Mouse (Mus musculus) midbrain, embryonic 14.5 days (tissue): ENCODE data around the gene Nipal4. TPM values are rescaled to one million over a fixed set of nuclear protein-coding genes. Genes with fewer than 3 reads are reported as not detected.

ENCODE experiments used
- ATAC-seq: fragments of 200-750 bp; cut with Nextera tagmentation; 2 replicates; pipeline ENCODE4 v1.8.0; 2017; ENCODE audit warnings: moderate number of reproducible peaks, moderate library complexity; ENCODE audit not compliant: low FRiP score, low TSS enrichment
- DNase-seq: peaks from one replicate; pipeline ENCODE4 v3.0.0-alpha.2; 2015
- H3K27ac ChIP-seq: fragments of 300-500 bp; sonication (generic); replicated peaks from 2 replicates; pipeline ENCODE4 v1.5.1; 2014; ENCODE audit warnings: mild to moderate bottlenecking, low read depth, low read length, moderate library complexity
- H3K27me3 ChIP-seq: fragments of 300-500 bp; sonication (generic); 2 replicates; pipeline ENCODE4 v1.6.1; 2014; ENCODE audit warnings: low read length, control low read depth, mixed read lengths; ENCODE audit not compliant: control insufficient read depth, insufficient read depth
- H3K36me3 ChIP-seq: fragments of 300-500 bp; sonication (generic); 2 replicates; pipeline ENCODE4 v1.6.1; 2014; ENCODE audit warnings: low read length, control low read depth; ENCODE audit not compliant: control insufficient read depth, insufficient read depth
- H3K4me1 ChIP-seq: fragments of 300-500 bp; sonication (generic); 2 replicates; pipeline ENCODE4 v1.6.1; 2014; ENCODE audit warnings: mild to moderate bottlenecking, antibody characterized with exemption, low read length, control low read depth; ENCODE audit not compliant: control insufficient read depth, insufficient read depth
- H3K4me2 ChIP-seq: fragments of 300-500 bp; sonication (generic); 2 replicates; pipeline ENCODE4 v1.6.1; 2014; ENCODE audit warnings: mild to moderate bottlenecking, low read length, moderate library complexity
- H3K4me3 ChIP-seq: fragments of 300-500 bp; sonication (generic); replicated peaks from 2 replicates; pipeline ENCODE4 v1.5.1; 2014; ENCODE audit warnings: low read depth, low read length
- H3K9ac ChIP-seq: fragments of 300-500 bp; sonication (generic); replicated peaks from 2 replicates; pipeline ENCODE4 v1.6.1; 2014; ENCODE audit warnings: mild to moderate bottlenecking, low read length, moderate library complexity
- H3K9me3 ChIP-seq: fragments of 300-500 bp; sonication (generic); 2 replicates; pipeline ENCODE4 v1.6.1; 2016; ENCODE audit warnings: low read length, control low read depth, mixed read lengths; ENCODE audit not compliant: control insufficient read depth
- WGBS: fragments of 180-500 bp; shearing (Covaris S2); extraction: QIAGEN DNeasy Blood & Tissue Kit; methylation state at CpG from one replicate; pipeline ENCODE4 v1.1.7; 2014; 5-methylcytosine and 5-hydroxymethylcytosine counted together
- polyA plus RNA-seq: library from polyadenylated mRNA; unstranded; fragments of >200 nt; fragmentation: Nextera tagmentation; extraction: Ambion mirVana; gene quantifications from 2 replicates; pipeline ENCODE4 v1.2.1, GENCODE M21; 2014

Nipal4 gene
- polyA plus RNA-seq, 1 experiment from 2014 or later, result 0.72 TPM

DNA sequence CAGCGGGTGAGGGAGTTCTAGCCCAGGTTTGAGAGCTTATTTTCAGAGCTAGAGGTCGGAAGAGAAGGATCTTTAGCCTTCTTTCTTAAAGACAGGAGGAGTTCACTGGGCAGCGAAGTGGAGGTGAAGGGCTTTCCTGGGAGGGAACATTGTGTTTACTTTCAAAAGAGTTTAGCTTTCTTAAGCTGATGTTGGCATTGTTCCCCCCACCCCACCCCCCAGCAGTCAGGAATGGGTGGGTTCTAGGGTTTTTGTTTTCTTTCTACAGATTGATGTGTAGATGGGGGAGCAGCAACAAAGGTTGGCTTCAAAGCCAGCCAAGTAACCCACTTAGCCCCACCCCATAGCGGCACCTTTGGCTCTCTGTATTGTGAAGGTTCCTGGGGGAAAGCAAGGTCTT is 51.3 kb downstream of the Nipal4 start:
- DNase-seq (no peak), ATAC-seq (no peak)
- no peaks in the 10 kb centered on the region for H3K27me3 ChIP-seq
- no peaks in the 10 kb centered on the region for H3K4me1 ChIP-seq
- H3K27ac ChIP-seq, result no peak overlapping the region
- no peaks in the 10 kb centered on the region for H3K9me3 ChIP-seq
- H3K36me3 ChIP-seq, result peaks cover 22% of the 10 kb centered on the region
- no peak overlapping the region for H3K4me3 ChIP-seq
- H3K9ac ChIP-seq, result no peak overlapping the region
- no peak overlapping the region for H3K4me2 ChIP-seq
- 62% methylated on average over 4 of the region's 4 CpGs for whole genome bisulfite sequencing

GRCm38 (mm10) chr11:46114221-46114620 is 52.1 kb downstream of the Nipal4 start:
- H3K4me1 ChIP-seq, result no peaks in the 10 kb centered on the region
- no peak for DNase-seq
- H3K9me3 ChIP-seq, result no peaks in the 10 kb centered on the region
- H3K4me2 ChIP-seq, result no peak overlapping the region
- WGBS, result 90% methylated on average over 7 of the region's 7 CpGs
- H3K27ac ChIP-seq, result no peak overlapping the region
- peaks cover 19% of the 10 kb centered on the region for H3K36me3 ChIP-seq
- H3K9ac ChIP-seq, result no peak overlapping the region
- H3K27me3 ChIP-seq, result no peaks in the 10 kb centered on the region
- H3K4me3 ChIP-seq, result no peak overlapping the region
- ATAC-seq, result no peak

GRCm38 (mm10) chr11:46113211-46113610 is 53.1 kb downstream of the Nipal4 start:
- no peaks in the 10 kb centered on the region for H3K9me3 ChIP-seq
- H3K4me1 ChIP-seq, result no peaks in the 10 kb centered on the region
- peaks cover 9% of the 10 kb centered on the region; the same call in 1 of the 2 replicates for H3K36me3 ChIP-seq
- no peak for DNase-seq
- H3K4me3 ChIP-seq, result no peak overlapping the region
- WGBS, result 80% methylated on average over 3 of the region's 3 CpGs
- H3K9ac ChIP-seq, result no peak overlapping the region
- ATAC-seq, result no peak
- no peaks in the 10 kb centered on the region for H3K27me3 ChIP-seq
- no peak overlapping the region for H3K4me2 ChIP-seq
- H3K27ac ChIP-seq, result no peak overlapping the region

GRCm38 (mm10) chr11:46110945-46111287 is 55.4 kb downstream of the Nipal4 start:
- Histone ChIP-seq H3K27me3 (no peaks in the 10 kb centered on the region), H3K4me3 (no peak overlapping the region), H3K27ac (no peak overlapping the region), H3K36me3 (peaks cover 4% of the 10 kb centered on the region; the same call in 1 of the 2 replicates), H3K4me2 (no peak overlapping the region), H3K4me1 (no peaks in the 10 kb centered on the region), H3K9ac (no peak overlapping the region), H3K9me3 (no peaks in the 10 kb centered on the region)
- DNase-seq (no peak), ATAC-seq (no peak)
- WGBS, result 94% methylated on average over 1 of the region's 1 CpGs

GRCm38 (mm10) chr11:46110156-46110944 is 56.0 kb downstream of the Nipal4 start:
- Histone ChIP-seq H3K4me1 (no peaks in the 10 kb centered on the region), H3K9ac (no peak overlapping the region), H3K27ac (no peak overlapping the region), H3K4me2 (no peak overlapping the region), H3K9me3 (no peaks in the 10 kb centered on the region), H3K36me3 (peaks cover 4% of the 10 kb centered on the region; the same call in 1 of the 2 replicates), H3K27me3 (no peaks in the 10 kb centered on the region), H3K4me3 (no peak overlapping the region)
- 89% methylated on average over 8 of the region's 8 CpGs for WGBS
- DNase-seq, result no peak
- no peak for ATAC-seq

GRCm38 (mm10) chr11:46109206-46109605 is 57.1 kb downstream of the Nipal4 start:
- DNase-seq, result peak; percentile 20
- WGBS, result 71% methylated on average over 5 of the region's 5 CpGs

DNA sequence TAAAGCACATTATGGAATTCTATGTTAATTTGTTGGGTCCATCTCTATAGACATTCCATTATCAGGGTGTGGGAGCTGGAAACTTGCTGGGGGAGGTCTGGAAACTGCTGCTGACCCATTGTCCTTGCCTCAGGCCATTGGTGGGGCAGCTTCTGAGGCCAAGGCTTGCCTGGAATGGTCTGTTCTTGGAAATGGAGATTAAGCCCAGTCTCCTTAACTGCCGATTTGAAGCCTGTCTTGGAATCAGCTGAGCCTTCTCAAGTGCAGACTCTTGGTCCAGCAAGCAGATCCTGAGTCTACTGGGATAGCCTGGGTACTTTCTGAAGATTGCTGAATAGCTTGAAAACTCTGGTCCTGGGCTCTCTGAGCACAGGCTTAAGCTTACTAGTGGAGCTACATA is 59.3 kb downstream of the Nipal4 start:
- Histone ChIP-seq H3K9ac (no peak overlapping the region), H3K4me3 (no peak overlapping the region), H3K27me3 (no peaks in the 10 kb centered on the region), H3K36me3 (no peaks in the 10 kb centered on the region), H3K9me3 (no peaks in the 10 kb centered on the region), H3K4me1 (no peaks in the 10 kb centered on the region), H3K4me2 (no peak overlapping the region), H3K27ac (no peak overlapping the region)
- 100% methylated on average over 1 of the region's 1 CpGs for WGBS
- ATAC-seq (no peak), DNase-seq (no peak)

More at GRCm38 (mm10) chr11:46109206-46109605, 57.1 kb downstream of the Nipal4 start:
- peaks cover 1% of the 10 kb centered on the region; the same call in 1 of the 2 replicates for H3K36me3 ChIP-seq
- H3K27ac ChIP-seq, result no peak overlapping the region
- no peak for ATAC-seq
- H3K9ac ChIP-seq, result no peak overlapping the region
- no peak overlapping the region for H3K4me3 ChIP-seq
- H3K9me3 ChIP-seq, result no peaks in the 10 kb centered on the region
- H3K4me1 ChIP-seq, result no peaks in the 10 kb centered on the region
- no peaks in the 10 kb centered on the region for H3K27me3 ChIP-seq
- H3K4me2 ChIP-seq, result no peak overlapping the region

DNA sequence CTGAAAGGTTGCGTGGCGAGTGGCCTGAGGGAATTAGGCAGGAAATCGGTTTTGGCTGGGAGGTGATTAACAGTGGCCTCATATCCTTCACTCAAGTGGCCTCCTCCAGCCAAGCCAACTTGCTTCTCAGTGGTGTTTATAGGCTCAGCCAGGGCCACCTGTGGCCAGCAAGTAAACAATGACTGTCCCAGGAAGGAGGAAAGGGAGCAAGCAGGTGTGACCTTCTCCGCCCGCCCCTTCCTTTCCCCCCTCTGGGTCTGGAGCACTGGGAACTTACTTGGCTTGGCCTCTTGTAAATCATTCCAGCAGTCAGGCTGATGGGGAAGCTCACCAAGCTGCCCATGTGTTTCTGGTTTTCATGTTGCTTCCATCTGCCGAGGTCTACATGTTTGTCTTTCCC is 64.2 kb downstream of the Nipal4 start:
- no peaks in the 10 kb centered on the region for H3K9me3 ChIP-seq
- WGBS, result 86% methylated on average over 6 of the region's 6 CpGs
- no peak for DNase-seq
- no peaks in the 10 kb centered on the region for H3K27me3 ChIP-seq
- no peak overlapping the region for H3K27ac ChIP-seq
- H3K4me2 ChIP-seq, result no peak overlapping the region
- H3K9ac ChIP-seq, result no peak overlapping the region
- no peak overlapping the region for H3K4me3 ChIP-seq
- peaks cover 17% of the 10 kb centered on the region for H3K36me3 ChIP-seq
- ATAC-seq, result no peak
- no peaks in the 10 kb centered on the region for H3K4me1 ChIP-seq
